Mouse (Mus musculus) cerebellum, adult 2 months (tissue): ENCODE measurements at regions not wholly inside any gene's neighbourhood (a gene's known extent, or its start where the extent isn't known, plus 50 kb on each side); places are given as distances from the start of the nearest gene placed in this dataset.

Experiments used
- DNase-seq, 2 experiments: peaks; one replicate each; pipeline ENCODE4 v3.0.0; 2021
- H3K27ac ChIP-seq: fragments of 200-500 bp; 2 replicates; pipeline ENCODE4 v1.5.1; 2012; ENCODE audit warnings: low read length, control low read depth, inconsistent platforms; ENCODE audit not compliant: insufficient read depth
- H3K27me3 ChIP-seq: fragments of 200-500 bp; 2 replicates; pipeline ENCODE4 v1.6.1; 2012; ENCODE audit warnings: inconsistent platforms, mild to moderate bottlenecking, low read length, moderate library complexity; ENCODE audit not compliant: control insufficient read depth, insufficient read depth
- H3K4me1 ChIP-seq: fragments of 200-500 bp; 2 replicates; pipeline ENCODE4 v1.6.1; 2011; ENCODE audit warnings: low read length; ENCODE audit not compliant: control insufficient read depth, insufficient read depth
- H3K4me3 ChIP-seq: fragments of 200-500 bp; replicated peaks from 2 replicates; pipeline ENCODE3; 2011; ENCODE audit warnings: mild to moderate bottlenecking, low read depth, low read length, control low read depth; ENCODE audit not compliant: insufficient read depth
- CTCF ChIP-seq: fragments of 200-500 bp; IDR thresholded peaks from 2 replicates; pipeline ENCODE4 v1.5.1; 2011; ENCODE audit warnings: low read depth, mild to moderate bottlenecking, control low read depth, low read length, moderate library complexity, borderline replicate concordance; ENCODE audit not compliant: insufficient read depth
- POLR2A ChIP-seq: fragments of 200-500 bp; IDR thresholded peaks from 2 replicates; pipeline ENCODE4 v1.6.1; 2011; ENCODE audit warnings: low read length, control low read depth, borderline replicate concordance; ENCODE audit not compliant: insufficient read depth
- WGBS: fragments of 180-500 bp; shearing (Covaris S2); methylation state at CpG from one replicate; pipeline ENCODE4 v1.1.7; 2018; 5-methylcytosine and 5-hydroxymethylcytosine counted together

DNA sequence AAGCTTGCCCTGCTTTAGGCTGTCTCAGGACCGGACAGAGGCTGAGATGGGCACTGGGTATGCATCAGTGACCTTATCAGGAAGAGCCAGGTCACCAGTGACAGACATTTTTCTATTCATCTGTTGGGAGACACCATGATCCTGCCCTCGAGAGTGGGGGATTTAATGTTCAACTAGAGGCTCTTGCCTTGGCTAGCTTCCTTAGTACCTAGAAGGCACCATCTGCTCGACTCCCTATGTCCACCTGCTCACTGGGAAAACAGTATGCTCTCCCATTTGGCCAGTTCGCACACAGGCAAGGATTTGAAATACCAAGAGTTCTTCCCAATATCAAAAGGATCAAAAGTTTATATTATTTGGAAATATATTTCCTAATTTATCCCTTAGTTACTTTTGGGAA, 321.3 kb downstream of the Sox2 start:
- Histone ChIP-seq H3K27me3 (no peaks in the 10 kb centered on the region), H3K4me1 (peaks cover 8% of the 10 kb centered on the region), H3K27ac (no peak overlapping the region), H3K4me3 (no peak overlapping the region)
- TF ChIP-seq POLR2A: no peak
- WGBS: 9% methylated on average over 4 of the region's 4 CpGs
- peak; percentile 49 to 81 for DNase-seq

DNA sequence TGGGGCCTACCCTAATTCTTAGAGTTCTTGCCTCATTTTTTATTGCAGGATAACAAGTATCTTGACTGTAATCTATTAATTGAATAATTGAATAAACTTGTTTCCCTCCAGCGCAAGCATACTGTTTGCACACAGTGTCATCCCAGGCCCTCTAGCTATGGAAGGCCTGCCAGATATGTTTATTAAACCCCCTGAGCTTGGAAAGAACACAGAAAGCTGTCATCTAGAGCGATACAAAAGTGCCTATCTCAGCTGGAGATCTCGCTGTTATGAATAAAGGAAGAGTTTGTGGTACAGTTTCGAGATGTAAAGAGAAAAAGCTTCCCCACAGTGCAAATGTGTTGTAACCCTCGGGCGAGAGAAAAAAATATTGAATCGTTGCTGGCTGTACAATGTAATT, 324.2 kb downstream of the Sox2 start:
- DNase-seq: no peak
- H3K4me3 ChIP-seq: no peak overlapping the region
- WGBS: 55% methylated on average over 7 of the region's 7 CpGs
- no peak for TF ChIP-seq CTCF
- TF ChIP-seq POLR2A: no peak
- peaks cover 8% of the 10 kb centered on the region for H3K4me1 ChIP-seq
- H3K27ac ChIP-seq: no peak overlapping the region
- no peaks in the 10 kb centered on the region for H3K27me3 ChIP-seq
